Mouse (Mus musculus) cortical plate, adult 2 months (tissue): ENCODE measurements at regions not wholly inside any gene's neighbourhood (a gene's known extent, or its start where the extent isn't known, plus 50 kb on each side); places are given as distances from the start of the nearest gene placed in this dataset.

Experiments
- H3K27ac ChIP-seq: fragments of 200-500 bp; 2 replicates; pipeline ENCODE4 v1.5.1; 2012; ENCODE audit warnings: low read length, control low read depth, inconsistent platforms; ENCODE audit not compliant: insufficient read depth
- H3K4me1 ChIP-seq: fragments of 200-500 bp; 2 replicates; pipeline ENCODE4 v1.6.1; 2011; ENCODE audit warnings: low read length; ENCODE audit not compliant: control insufficient read depth, insufficient read depth
- H3K4me3 ChIP-seq: fragments of 200-500 bp; 2 replicates; pipeline ENCODE4 v1.5.1; 2011; ENCODE audit warnings: mild to moderate bottlenecking, low read length, control low read depth; ENCODE audit not compliant: insufficient read depth
- CTCF ChIP-seq: fragments of 200-500 bp; IDR thresholded peaks from 2 replicates; pipeline ENCODE4 v1.5.1; 2011; ENCODE audit warnings: mild to moderate bottlenecking, control low read depth, low read length; ENCODE audit not compliant: insufficient read depth; ENCODE audit errors: extremely low read depth
- POLR2A ChIP-seq: fragments of 200-500 bp; IDR thresholded peaks from 2 replicates; pipeline ENCODE4 v1.6.1; 2011; ENCODE audit warnings: mild to moderate bottlenecking, low read length, control low read depth; ENCODE audit not compliant: insufficient read depth; ENCODE audit errors: extremely low read depth

DNA sequence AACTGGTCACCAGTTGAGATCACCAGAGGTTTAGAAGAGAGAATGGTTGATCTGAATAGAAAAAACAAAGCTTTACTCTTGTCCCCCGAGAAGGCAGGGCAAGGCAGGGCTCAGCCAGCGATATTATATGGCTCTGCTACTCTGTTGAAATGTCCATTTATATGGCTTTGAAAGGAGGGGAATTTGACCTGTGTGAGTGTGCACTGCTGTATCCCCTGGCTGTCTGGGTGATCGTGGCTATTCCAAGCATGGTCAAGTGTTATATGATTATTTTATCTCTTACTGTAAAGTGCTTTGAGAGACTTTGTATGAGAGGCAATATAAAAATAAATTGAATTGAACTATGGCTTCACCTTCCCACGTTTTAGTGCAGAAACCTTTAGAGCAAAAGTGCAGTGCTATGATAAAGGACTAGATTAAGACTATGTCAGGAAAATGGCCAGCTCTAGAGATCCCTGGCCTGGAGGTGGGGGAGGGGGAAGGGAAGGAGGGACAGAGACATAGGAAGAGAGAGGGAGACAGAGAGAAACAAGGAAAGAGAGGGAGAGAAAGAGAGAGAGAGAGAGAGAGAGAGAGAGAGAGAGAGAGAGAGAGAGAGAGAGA lies 402.5 kb upstream of the Zeb2 start:
- TF ChIP-seq POLR2A (no peak), CTCF (no peak)
- H3K27ac ChIP-seq, result no peak overlapping the region
- H3K4me1 ChIP-seq, result no peaks in the 10 kb centered on the region
- no peak overlapping the region for H3K4me3 ChIP-seq

DNA sequence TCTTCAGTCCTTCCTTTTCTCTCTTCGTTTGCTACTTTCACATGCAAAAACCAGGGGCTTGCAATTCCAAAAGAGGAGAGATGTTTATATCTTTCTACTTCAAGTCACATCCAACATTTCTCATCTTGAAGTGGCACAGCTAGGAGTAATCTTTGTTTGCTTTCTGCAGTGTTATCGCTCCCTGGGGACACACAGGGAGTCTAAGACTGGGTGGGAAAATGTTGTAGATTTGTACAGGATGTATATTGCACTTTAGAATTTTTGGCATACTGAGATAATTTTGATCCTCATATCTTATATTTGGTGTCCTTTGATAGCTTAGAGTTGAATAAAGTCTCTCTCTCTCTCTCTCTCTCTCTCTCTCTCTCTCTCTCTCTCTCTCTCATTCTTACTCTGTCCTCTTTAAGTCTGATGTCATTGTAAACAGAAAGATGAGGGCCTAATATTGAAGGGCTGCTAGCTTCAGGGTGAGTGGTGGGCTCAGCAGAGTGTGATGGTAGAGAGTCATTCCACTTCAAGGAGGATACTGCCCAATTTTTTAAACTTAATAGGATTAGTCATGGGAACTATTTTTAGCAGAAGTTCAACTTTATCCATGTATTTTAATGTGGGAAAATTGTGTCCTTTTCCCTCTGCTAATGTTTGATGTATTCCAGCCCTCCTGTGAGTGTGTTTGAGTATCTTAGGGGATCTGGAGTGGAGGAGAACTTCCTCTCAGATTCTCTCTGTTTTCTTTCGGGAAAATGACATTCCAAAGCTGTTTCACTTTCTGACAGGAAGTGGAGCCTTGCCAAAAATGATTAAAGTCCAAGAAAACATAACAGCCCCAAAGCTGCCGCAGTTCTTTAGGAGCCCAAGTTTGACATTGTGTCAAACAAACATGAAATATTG lies 397.3 kb upstream of the Zeb2 start:
- TF ChIP-seq CTCF, result no peak
- no peak for TF ChIP-seq POLR2A
- H3K4me3 ChIP-seq, result no peak overlapping the region
- H3K27ac ChIP-seq, result no peak overlapping the region
- H3K4me1 ChIP-seq, result no peaks in the 10 kb centered on the region

GRCm38 (mm10) chr2:45512852-45513251 lies 395.7 kb upstream of the Zeb2 start:
- Histone ChIP-seq H3K4me3 (no peak overlapping the region), H3K27ac (no peak overlapping the region), H3K4me1 (no peaks in the 10 kb centered on the region)
- no peak for TF ChIP-seq CTCF
- TF ChIP-seq POLR2A, result no peak

DNA sequence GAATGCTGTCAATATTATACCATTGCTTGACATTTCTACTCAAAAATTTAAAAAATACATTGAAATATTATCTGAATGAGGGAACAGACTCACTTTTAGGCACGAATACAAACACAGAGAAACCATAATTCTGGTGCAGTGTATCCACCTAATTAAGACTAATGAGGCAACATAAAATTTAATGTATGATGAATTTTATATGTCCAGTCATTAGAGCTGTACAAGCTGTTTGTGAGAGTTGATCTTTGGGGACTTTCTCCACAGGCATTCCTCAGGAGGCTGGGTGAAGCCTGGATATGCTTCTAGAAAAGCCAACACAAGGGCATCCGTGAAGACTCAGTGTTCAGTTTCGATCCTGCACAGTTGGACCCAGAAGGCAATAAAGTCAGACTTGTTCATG lies 394.6 kb upstream of the Zeb2 start:
- Histone ChIP-seq H3K27ac (no peak overlapping the region), H3K4me1 (no peaks in the 10 kb centered on the region), H3K4me3 (no peak overlapping the region)
- TF ChIP-seq POLR2A (no peak), CTCF (no peak)

- H3K27ac ChIP-seq, result no peak overlapping the region
- no peak overlapping the region for H3K4me3 ChIP-seq
- TF ChIP-seq CTCF (no peak), POLR2A (no peak)
- H3K4me1 ChIP-seq, result no peaks in the 10 kb centered on the region
Observed at GRCm38 (mm10) chr2:45504468-45504867, 387.3 kb upstream of the Zeb2 start.

GRCm38 (mm10) chr2:45493656-45494055 lies 376.5 kb upstream of the Zeb2 start:
- H3K4me1 ChIP-seq, result no peaks in the 10 kb centered on the region; the same call in 1 of the 2 replicates

DNA sequence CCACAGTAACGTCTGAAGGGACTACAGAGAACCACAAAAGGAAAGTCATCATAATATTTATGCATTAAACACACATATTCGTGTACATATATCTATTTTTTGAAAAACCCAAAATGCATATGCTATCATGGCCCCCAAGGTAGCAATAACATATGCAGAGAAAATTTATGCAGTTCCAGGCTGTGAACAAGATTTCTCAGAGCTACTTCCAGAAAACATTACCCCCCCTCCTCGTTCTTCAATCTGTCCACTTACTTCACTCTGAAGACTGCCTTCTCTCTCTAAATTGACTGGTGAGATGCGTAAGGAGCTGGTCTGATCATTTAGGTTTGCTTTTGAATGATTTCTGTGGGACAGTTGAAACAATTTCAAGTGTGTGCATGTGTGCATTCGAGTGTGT lies 369.3 kb upstream of the Zeb2 start:
- Histone ChIP-seq H3K4me3 (peak overlapping the region; percentile 13), H3K4me1 (no peaks in the 10 kb centered on the region; the same call in 1 of the 2 replicates), H3K27ac (no peak overlapping the region)
- TF ChIP-seq CTCF (no peak), POLR2A (no peak)

More at GRCm38 (mm10) chr2:45493656-45494055, 376.5 kb upstream of the Zeb2 start:
- Histone ChIP-seq H3K4me3 (no peak overlapping the region), H3K27ac (no peak overlapping the region)
- TF ChIP-seq CTCF, result no peak
- TF ChIP-seq POLR2A, result no peak

GRCm38 (mm10) chr2:45485477-45485876 lies 368.3 kb upstream of the Zeb2 start:
- H3K4me1 ChIP-seq, result no peaks in the 10 kb centered on the region; the same call in 1 of the 2 replicates
- no peak for TF ChIP-seq POLR2A
- no peak for TF ChIP-seq CTCF
- H3K4me3 ChIP-seq, result no peak overlapping the region; the same call in 1 of the 2 replicates
- no peak overlapping the region for H3K27ac ChIP-seq

GRCm38 (mm10) chr2:45480671-45481070 lies 363.5 kb upstream of the Zeb2 start:
- no peak overlapping the region for H3K27ac ChIP-seq
- TF ChIP-seq POLR2A, result no peak
- TF ChIP-seq CTCF, result no peak
- no peak overlapping the region for H3K4me3 ChIP-seq
- H3K4me1 ChIP-seq, result no peaks in the 10 kb centered on the region

DNA sequence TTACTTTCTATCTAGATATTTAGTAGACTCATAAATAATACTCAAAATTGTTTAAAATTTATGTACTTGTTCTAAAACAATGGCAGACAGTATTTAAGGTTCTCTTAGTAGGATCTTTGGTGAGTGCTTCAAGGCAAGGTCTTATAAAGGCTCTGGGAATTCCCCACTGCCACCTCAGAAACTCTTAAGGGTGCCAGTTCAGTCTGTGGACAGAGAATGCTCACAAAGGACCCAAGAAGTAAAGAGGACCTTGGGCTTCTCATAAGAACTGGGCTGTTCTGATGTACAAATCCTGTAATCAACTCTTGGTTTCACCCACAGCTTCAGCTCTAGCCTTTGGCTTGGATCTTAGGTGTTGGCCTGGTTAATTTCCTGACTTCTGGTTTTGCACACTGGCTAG lies 358.8 kb upstream of the Zeb2 start:
- H3K4me3 ChIP-seq, result no peak overlapping the region
- H3K4me1 ChIP-seq, result no peaks in the 10 kb centered on the region
- H3K27ac ChIP-seq, result no peak overlapping the region
- TF ChIP-seq POLR2A, result no peak
- no peak for TF ChIP-seq CTCF
